Mouse (Mus musculus) ovary, postnatal 10 days (tissue): ENCODE measurements around the gene Fyn.

Experiments
- DNase-seq: peaks from one replicate; pipeline ENCODE4 v3.0.0; 2022; ENCODE audit warnings: low spot score

The Fyn gene

DNA sequence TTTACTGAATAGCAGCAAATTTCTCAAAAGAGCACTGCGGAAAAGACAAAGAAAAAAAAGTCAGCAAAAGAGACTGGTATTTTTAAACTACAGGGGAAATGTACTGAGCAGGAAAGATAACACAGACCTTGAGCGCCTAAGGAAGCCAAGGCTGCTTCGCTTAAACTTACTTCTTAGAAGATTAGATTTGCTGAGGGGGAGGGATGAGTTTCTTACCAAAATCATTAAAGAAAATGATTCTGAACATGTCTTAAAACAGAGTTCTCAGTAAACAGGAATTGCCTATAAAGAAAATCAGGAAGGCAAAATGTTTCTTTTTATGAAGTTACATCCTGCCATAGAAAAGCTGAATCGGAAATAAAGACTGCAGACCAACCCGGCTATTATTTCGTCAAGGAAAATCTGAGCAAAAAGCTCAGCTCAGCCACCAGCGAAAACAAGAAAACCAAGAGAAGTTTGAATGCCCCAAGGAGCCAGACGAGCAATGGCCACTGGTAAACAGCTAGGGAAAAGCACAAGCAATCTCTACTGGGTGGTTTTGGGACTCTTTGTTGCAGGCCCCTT is at the start of gene Fyn:
TSS of gene Fyn (plus strand) at position 284 of the 564 bp plus-strand sequence.
- DNase-seq, result no peak

- no peak for DNase-seq
Measured at GRCm38 (mm10) chr10:39320798-39321622, 47.6 kb upstream of the Fyn start.

DNA sequence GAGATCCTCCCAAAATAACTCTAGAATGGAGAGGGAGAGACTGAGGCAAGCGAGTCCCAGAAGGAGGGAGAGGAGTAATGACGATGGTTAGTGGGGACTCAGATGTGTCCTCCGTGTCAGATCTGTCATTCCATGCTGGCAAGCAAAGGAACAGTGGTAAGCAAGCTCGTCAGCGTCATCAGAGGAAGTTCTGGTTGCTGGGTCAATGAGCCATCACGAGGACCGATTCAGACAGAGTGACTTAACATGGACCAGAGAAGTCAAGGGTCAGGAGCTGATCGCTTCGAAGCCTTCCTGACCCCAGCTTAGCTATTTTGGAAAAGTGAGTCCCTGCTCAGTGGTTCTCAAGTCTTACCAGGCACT is 47.1 kb upstream of the Fyn start:
- DNase-seq, result no peak

DNA sequence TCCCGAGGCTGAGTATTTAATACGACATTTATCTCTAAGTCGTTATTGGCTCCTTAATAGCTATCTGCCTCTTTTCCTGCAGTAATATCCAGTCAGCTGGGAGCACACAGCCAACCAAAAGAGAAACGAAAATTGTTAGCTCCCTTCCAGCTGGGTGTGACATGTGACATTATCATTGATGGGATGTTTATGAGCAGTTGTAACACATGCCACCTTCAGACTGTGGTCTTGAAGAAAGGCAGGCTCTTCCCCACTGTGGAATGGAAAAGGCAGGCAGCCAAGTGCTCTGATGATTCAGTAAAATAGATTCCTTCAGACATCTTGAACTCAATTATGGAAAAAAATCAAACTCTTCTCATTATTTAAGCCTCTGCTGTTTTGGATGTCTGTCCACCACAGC is 46.5 kb upstream of the Fyn start:
- no peak for DNase-seq

- no peak for DNase-seq
Measured at GRCm38 (mm10) chr10:39324291-39324690, 44.4 kb upstream of the Fyn start.

GRCm38 (mm10) chr10:39328661-39329060 is 40.0 kb upstream of the Fyn start:
- no peak for DNase-seq

DNA sequence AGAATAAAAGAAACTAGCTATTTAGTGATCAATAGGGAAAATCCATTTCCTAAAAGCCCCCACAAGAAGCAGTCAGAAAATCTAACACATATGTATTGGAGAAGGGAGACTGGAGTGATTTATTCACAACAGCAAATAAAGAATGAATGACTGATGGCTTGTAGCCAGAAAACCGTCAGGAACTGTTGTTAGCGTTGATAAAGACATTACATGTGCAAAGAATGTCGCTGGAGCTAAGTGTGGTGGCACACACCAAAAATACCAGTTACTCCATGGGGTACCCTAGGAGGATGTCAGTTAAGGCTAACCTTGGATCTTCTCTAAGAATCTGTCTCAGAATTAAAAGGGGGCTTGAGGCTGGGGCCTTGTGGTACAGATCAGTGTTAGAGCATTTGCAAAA is 34.3 kb upstream of the Fyn start:
- DNase-seq, result no peak

DNA sequence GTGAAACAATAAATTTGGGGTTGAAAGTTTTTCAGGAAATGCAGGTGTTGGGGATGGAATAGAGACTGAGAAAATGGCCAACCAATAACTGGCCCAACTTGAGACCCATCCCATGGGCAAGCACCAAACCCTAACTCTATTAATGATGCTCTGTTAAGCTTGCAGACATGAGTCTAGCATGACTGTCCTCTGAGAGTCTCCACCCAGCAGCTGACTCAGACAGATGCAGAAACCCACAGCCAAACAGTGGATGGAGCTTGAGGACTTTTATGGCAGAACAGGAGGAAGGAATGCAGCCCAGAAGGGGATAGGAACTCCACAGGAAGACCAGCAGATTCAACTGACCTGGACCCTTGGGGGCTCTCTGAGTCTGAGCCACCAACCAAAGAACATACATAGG is 32.8 kb upstream of the Fyn start:
- DNase-seq, result no peak

GRCm38 (mm10) chr10:39339189-39339968 is 29.3 kb upstream of the Fyn start:
- DNase-seq, result no peak

DNA sequence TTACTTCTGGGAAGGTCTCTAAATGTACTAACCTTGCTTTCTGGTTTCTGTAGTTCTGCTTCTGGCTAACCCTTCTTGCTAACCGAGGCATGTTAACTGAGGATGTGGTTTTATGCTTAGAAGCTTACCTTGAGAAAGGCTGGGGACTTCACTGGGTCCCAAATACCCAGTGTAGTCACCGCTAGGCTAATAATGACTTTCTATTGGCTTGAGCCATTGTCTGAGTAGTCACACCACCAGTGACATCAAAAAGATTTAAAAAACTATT is 28.8 kb upstream of the Fyn start:
- no peak for DNase-seq

GRCm38 (mm10) chr10:39343551-39343950 is 25.1 kb upstream of the Fyn start:
- no peak for DNase-seq

GRCm38 (mm10) chr10:39345921-39346320 is 22.7 kb upstream of the Fyn start:
- no peak for DNase-seq

DNA sequence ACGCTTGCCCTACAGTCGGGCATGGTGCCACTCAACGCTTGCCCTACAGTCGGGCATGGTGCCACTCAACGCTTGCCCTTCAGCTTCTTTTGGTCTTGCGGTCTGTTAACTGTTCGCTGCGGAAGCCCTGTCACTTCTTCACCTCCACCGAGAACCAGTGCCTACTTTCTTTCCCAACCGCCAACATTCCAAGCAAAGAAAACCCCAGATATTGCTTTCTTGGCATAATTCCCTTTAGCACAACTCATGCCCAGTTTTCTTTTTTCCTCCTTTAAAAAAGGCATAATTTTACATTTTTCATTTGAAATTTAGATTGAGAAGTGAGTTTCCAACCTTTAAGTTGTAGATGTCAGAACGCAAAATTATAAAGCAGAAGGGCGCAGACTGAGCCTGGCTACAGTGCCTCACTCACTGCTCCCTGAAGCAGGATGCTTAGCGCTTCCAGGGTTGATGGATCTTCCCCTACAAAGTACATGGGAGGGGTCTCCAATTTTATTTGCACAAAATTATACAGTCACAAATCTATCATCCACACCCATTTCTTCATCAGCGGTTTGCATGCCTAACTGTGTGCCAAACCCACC is 18.8 kb upstream of the Fyn start:
- DNase-seq, result no peak

GRCm38 (mm10) chr10:39364196-39364595 is 4.5 kb upstream of the Fyn start:
- DNase-seq, result no peak

DNA sequence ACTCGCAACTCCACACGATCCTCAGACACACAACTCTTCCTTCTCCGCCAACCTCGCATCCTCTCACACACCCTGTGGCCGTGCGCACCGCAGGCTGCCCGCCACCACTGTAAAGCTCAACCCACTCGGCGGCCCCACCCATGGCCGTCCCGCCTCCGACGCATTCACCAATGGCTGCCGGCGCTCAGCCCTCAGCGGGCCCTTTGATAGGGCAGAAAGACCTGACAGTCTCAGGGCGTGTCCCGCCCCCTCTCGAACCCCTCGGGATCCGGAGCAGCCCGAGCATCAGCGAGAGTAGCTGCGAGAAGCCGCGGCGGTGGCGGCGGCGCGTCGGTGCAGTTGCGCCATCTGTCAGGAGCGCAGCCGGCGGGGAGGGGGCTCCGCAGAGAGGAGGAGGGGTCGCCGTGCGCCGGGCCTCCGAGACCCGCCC is 862 bp downstream of the Fyn start:
- DNase-seq, result peak; percentile 86

GRCm38 (mm10) chr10:39369977-39370785 is 1.5 kb downstream of the Fyn start:
- DNase-seq, result no peak

DNA sequence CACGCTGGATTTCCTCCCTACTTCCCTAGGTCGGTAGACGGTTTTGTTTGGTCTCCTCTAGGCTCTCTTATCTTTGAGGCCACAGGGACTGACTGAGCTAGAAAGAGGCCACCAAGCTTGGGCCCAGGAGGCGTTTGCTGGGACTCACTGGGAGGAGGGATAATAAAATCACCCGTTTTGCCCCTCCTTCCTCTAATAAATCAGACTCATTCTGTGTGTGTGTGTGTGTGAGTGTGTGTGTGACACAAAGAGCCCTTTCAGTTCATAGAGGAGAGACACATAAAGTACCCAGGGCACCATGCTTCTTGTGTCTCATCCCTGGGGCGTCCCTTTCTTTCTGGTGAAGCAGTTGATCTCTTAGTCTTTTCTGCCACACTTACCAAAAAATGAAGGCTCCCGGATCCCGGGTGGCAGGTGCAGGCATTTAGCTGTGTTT is 2.1 kb downstream of the Fyn start:
- DNase-seq, result no peak

GRCm38 (mm10) chr10:39371467-39371866 is 2.8 kb downstream of the Fyn start:
- no peak for DNase-seq

DNA sequence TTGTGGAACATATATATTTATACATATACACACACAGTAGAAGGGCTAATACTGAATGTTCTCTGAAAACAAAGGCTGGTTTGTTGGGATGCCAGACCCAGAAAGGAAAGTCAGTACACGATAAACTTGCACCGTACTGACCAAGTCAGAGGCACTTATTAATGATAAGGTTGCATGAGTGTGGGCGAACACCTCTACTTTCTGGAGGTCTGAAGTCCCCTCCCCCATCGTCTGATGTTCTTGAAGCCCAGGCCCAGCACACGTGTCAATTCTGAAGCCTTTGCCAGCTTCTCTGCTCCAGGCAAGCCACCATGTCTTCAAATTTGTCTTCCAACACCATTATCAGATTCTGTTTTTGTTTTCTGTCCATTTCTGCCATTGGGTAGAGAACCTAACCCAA is 3.3 kb downstream of the Fyn start:
- DNase-seq, result no peak

GRCm38 (mm10) chr10:39376676-39377075 is 8.0 kb downstream of the Fyn start:
- DNase-seq, result no peak

DNA sequence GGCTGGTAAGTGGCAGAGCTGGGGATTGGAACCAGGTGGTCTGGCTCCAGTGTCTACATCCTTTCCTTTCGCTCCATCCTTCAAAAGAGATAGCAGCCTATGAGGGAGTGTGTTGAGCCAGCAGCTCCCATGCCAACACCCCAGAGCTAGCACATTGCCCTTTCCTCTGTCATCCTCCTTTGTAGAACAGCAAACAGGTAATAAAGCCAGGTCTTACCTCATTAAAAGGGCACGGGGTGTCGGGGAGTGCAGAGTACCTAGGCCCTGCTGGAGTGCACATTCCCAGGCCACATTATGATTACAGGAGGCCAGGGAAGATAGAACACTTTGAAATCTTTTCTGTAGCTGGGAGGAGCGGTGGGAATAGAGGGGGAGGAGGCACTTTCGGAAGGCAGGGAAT is 8.6 kb downstream of the Fyn start:
- no peak for DNase-seq

DNA sequence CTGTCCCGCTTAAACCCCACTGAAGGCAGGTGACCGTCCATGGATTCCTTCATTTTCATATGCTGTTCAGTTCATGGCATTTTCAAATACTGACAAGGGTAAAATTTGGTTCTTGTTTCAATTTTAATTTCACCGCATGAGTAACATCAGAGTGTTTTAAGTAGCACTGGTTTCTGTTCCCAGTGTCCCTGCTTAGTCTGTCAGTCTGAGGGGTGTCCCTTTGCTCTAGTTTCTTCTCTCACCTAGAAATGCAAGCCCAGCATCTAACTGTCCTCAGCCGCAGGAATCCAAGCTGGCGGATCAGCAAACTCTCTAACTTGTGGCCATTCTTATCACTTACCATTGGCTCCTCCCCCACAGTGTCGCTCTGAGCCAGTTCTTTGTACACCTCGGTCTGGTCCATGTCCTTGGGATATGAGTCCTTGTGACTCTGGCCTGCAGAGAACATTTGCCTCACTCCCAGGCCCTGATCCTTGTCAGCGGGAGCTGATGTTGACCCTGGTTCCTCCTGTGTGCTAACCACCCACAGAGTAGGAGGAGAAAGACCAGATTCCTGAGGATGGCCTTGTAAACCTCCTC is 9.5 kb downstream of the Fyn start:
- no peak for DNase-seq
